In genomic region chr17:26611918-26612317, GRCm38 (mm10) we compare ENCODE assay signal across 13 mouse cellular contexts. TPM values are rescaled to one million over a fixed set of nuclear protein-coding genes. Genes with fewer than 3 reads are reported as not detected.
DNase-seq lines count a peak whose midpoint lies in the region; ATAC-seq and TF ChIP-seq lines count a peak whose summit lies in the region.
"Had no signal": no experiment of that assay in that cellular context is flagged by ENCODE, and none has a peak within 500 bp of the region (broad histone marks: within the 10 kb centered on the region; RNA-seq: fewer than 3 reads in every experiment).

No protein-coding gene starts in this region.

- H3K9me3 ChIP-seq in forebrain, postnatal 0 days (ENCODE audit: low read length), result no peaks in the 10 kb centered on the region
- no peaks in the 10 kb centered on the region for H3K9me3 ChIP-seq in forebrain, embryonic 12.5 days
- H3K9me3 ChIP-seq in hindbrain, embryonic 15.5 days, result no peaks in the 10 kb centered on the region
- no peaks in the 10 kb centered on the region for H3K9me3 ChIP-seq in hindbrain, embryonic 12.5 days (replicated peaks)
- H3K9me3 ChIP-seq in lung, postnatal 0 days (ENCODE audit: low read length), result no peaks in the 10 kb centered on the region
- H3K9me3 ChIP-seq in stomach, embryonic 16.5 days (replicated peaks; ENCODE audit: control insufficient read depth, low read length), result no peaks in the 10 kb centered on the region
- H3K9me3 ChIP-seq: forebrain, embryonic 13.5 days; limb, embryonic 13.5 days had no signal

- no peak for TF ChIP-seq EP300 in lung, postnatal 0 days (IDR thresholded peaks at IDR 0.05)

- H3K9ac ChIP-seq in forebrain, postnatal 0 days, result no peak overlapping the region
- H3K9ac ChIP-seq in forebrain, embryonic 12.5 days, result no peak overlapping the region
- no peak overlapping the region for H3K9ac ChIP-seq in hindbrain, embryonic 15.5 days
- no peak overlapping the region for H3K9ac ChIP-seq in hindbrain, embryonic 12.5 days
- H3K9ac ChIP-seq in lung, postnatal 0 days (replicated peaks; ENCODE audit: low read depth), result no peak overlapping the region
- no peak overlapping the region for H3K9ac ChIP-seq in stomach, embryonic 16.5 days (ENCODE audit: low read length)
- H3K9ac ChIP-seq: forebrain, embryonic 13.5 days; limb, embryonic 13.5 days had no signal

- ATAC-seq in forebrain, postnatal 0 days, result no peak
- ATAC-seq in forebrain, embryonic 12.5 days (ENCODE audit: low FRiP score), result no peak
- no peak for ATAC-seq in hindbrain, embryonic 15.5 days (ENCODE audit: low FRiP score, low read depth)
- ATAC-seq in hindbrain, embryonic 12.5 days (ENCODE audit: low FRiP score), result no peak
- no peak for ATAC-seq in lung, postnatal 0 days
- ATAC-seq in stomach, embryonic 16.5 days (ENCODE audit: insufficient read depth, low FRiP score), result no peak
- ATAC-seq: forebrain, embryonic 13.5 days had no signal

- peaks cover 58% of the 10 kb centered on the region for H3K36me3 ChIP-seq in forebrain, postnatal 0 days (ENCODE audit: insufficient read depth)
- peaks cover 76% of the 10 kb centered on the region for H3K36me3 ChIP-seq in forebrain, embryonic 12.5 days (replicated peaks)
- peaks cover 30% of the 10 kb centered on the region for H3K36me3 ChIP-seq in hindbrain, embryonic 15.5 days
- H3K36me3 ChIP-seq in hindbrain, embryonic 12.5 days, result peaks cover 62% of the 10 kb centered on the region
- 0 out of 2 replicates have a peak, but pooled peaks cover 9% of the 10 kb centered on the region for H3K36me3 ChIP-seq in lung, postnatal 0 days (ENCODE audit: insufficient read depth, low read length)
- H3K36me3 ChIP-seq in stomach, embryonic 16.5 days (ENCODE audit: control insufficient read depth, insufficient read depth, low read length), result 0 out of 2 replicates have a peak, but pooled peaks cover 4% of the 10 kb centered on the region

- 76% methylated on average over 4 of the region's 4 CpGs for WGBS in forebrain, postnatal 0 days
- WGBS in forebrain, embryonic 12.5 days, result 96% methylated on average over 4 of the region's 4 CpGs
- WGBS in hindbrain, embryonic 15.5 days, result 77% methylated on average over 4 of the region's 4 CpGs
- 91% methylated on average over 4 of the region's 4 CpGs for WGBS in hindbrain, embryonic 12.5 days
- WGBS in lung, postnatal 0 days, result 61% methylated on average over 4 of the region's 4 CpGs
- WGBS in stomach, embryonic 16.5 days, result 67% methylated on average over 4 of the region's 4 CpGs

- no peak for TF ChIP-seq CTCF in forebrain, postnatal 0 days (IDR thresholded peaks at IDR 0.05; ENCODE audit: low read depth)
- no peak for TF ChIP-seq CTCF in lung, postnatal 0 days (IDR thresholded peaks at IDR 0.05)

- no peaks in the 10 kb centered on the region for H3K27me3 ChIP-seq in forebrain, postnatal 0 days (ENCODE audit: insufficient read depth, low read length)
- no peaks in the 10 kb centered on the region for H3K27me3 ChIP-seq in forebrain, embryonic 12.5 days
- no peaks in the 10 kb centered on the region for H3K27me3 ChIP-seq in hindbrain, embryonic 15.5 days
- H3K27me3 ChIP-seq in hindbrain, embryonic 12.5 days, result no peaks in the 10 kb centered on the region
- no peaks in the 10 kb centered on the region for H3K27me3 ChIP-seq in lung, postnatal 0 days (replicated peaks; ENCODE audit: insufficient read depth, low read length)
- H3K27me3 ChIP-seq in stomach, embryonic 16.5 days (ENCODE audit: control insufficient read depth, insufficient read depth, low read length), result no peaks in the 10 kb centered on the region
- H3K27me3 ChIP-seq: forebrain, embryonic 13.5 days; limb, embryonic 13.5 days had no signal

- DNase-seq in forebrain, postnatal 0 days, result no peak
- DNase-seq in lung, postnatal 0 days (ENCODE audit: low spot score), result no peak
- DNase-seq in lung, postnatal 4 days, result no peak
- DNase-seq in left cerebral cortex, postnatal 10 days (ENCODE audit: extremely low spot score in 1 of 2, low spot score in 2 of 2), result no peak
- DNase-seq: gastrocnemius, postnatal 36 days; kidney, adult 8-10 months; right cerebral cortex, postnatal 25 days had no signal

- H3K4me2 ChIP-seq in forebrain, postnatal 0 days (ENCODE audit: low read depth), result no peak overlapping the region
- no peak overlapping the region for H3K4me2 ChIP-seq in forebrain, embryonic 12.5 days
- no peak overlapping the region for H3K4me2 ChIP-seq in hindbrain, embryonic 15.5 days
- no peak overlapping the region for H3K4me2 ChIP-seq in hindbrain, embryonic 12.5 days (replicated peaks)
- H3K4me2 ChIP-seq in lung, postnatal 0 days (replicated peaks; ENCODE audit: low read depth, low read length), result no peak overlapping the region
- no peak overlapping the region for H3K4me2 ChIP-seq in stomach, embryonic 16.5 days (ENCODE audit: low read depth, low read length)
- H3K4me2 ChIP-seq: forebrain, embryonic 13.5 days; limb, embryonic 13.5 days had no signal

- H3K4me3 ChIP-seq in forebrain, postnatal 0 days (ENCODE audit: low read depth, low read length), result no peak overlapping the region
- no peak overlapping the region for H3K4me3 ChIP-seq in forebrain, embryonic 12.5 days (replicated peaks)
- H3K4me3 ChIP-seq in hindbrain, embryonic 15.5 days, result no peak overlapping the region
- H3K4me3 ChIP-seq in hindbrain, embryonic 12.5 days, result no peak overlapping the region
- no peak overlapping the region for H3K4me3 ChIP-seq in lung, postnatal 0 days (ENCODE audit: low read depth, low read length)
- no peak overlapping the region for H3K4me3 ChIP-seq in stomach, embryonic 16.5 days (replicated peaks; ENCODE audit: low read length)
- H3K4me3 ChIP-seq: forebrain, embryonic 13.5 days; limb, embryonic 13.5 days had no signal

- no peaks in the 10 kb centered on the region for H3K4me1 ChIP-seq in forebrain, postnatal 0 days (ENCODE audit: insufficient read depth)
- H3K4me1 ChIP-seq in forebrain, embryonic 12.5 days, result no peaks in the 10 kb centered on the region
- 0 out of 2 replicates have a peak, but pooled peaks cover 6% of the 10 kb centered on the region for H3K4me1 ChIP-seq in hindbrain, embryonic 15.5 days (replicated peaks)
- no peaks in the 10 kb centered on the region for H3K4me1 ChIP-seq in hindbrain, embryonic 12.5 days
- peaks cover 22% of the 10 kb centered on the region for H3K4me1 ChIP-seq in lung, postnatal 0 days (ENCODE audit: insufficient read depth, low read depth, low read length)
- H3K4me1 ChIP-seq in stomach, embryonic 16.5 days (ENCODE audit: control insufficient read depth, insufficient read depth, low read length), result peaks cover 13% of the 10 kb centered on the region
- H3K4me1 ChIP-seq: forebrain, embryonic 13.5 days had no signal

- intact Hi-C loops in left cerebral cortex, postnatal 10 days (cut with DNase I), result no loop called here

- H3K27ac ChIP-seq in forebrain, postnatal 0 days (ENCODE audit: low read depth, low read length), result peak overlapping the region; percentile 29; the same call in 1 of the 2 replicates
- H3K27ac ChIP-seq in forebrain, embryonic 12.5 days, result no peak overlapping the region
- H3K27ac ChIP-seq in hindbrain, embryonic 15.5 days (replicated peaks), result peak overlapping the region; percentile 25
- no peak overlapping the region for H3K27ac ChIP-seq in hindbrain, embryonic 12.5 days
- peak overlapping the region; percentile 80 for H3K27ac ChIP-seq in lung, postnatal 0 days (ENCODE audit: low read length)
- peak overlapping the region; percentile 81 for H3K27ac ChIP-seq in stomach, embryonic 16.5 days (ENCODE audit: low read length)
- H3K27ac ChIP-seq: forebrain, embryonic 13.5 days; limb, embryonic 13.5 days had no signal

RNA-seq across cellular contexts. Expression of gene Dusp1, which starts 50.0 kb away (rescaled TPM):
- total RNA-seq in forebrain, postnatal 0 days (2014; rRNA removed), result 32.7 and 41.0 TPM in 2 replicates
- 36.0 and 38.5 TPM in 2 replicates for polyA plus RNA-seq in forebrain, postnatal 0 days (2015; fragmentation: Nextera tagmentation; extraction: Ambion mirVana)
- polyA plus RNA-seq in forebrain, embryonic 12.5 days (2016; fragmentation: Nextera tagmentation; extraction: Ambion mirVana), result 39.8 and 47.2 TPM in 2 replicates
- 27.7 and 34.6 TPM in 2 replicates for polyA plus RNA-seq in hindbrain, embryonic 15.5 days (2015; fragmentation: Nextera tagmentation; extraction: Ambion mirVana)
- 33.0 and 38.5 TPM in 2 replicates for polyA plus RNA-seq in hindbrain, embryonic 12.5 days (2016; fragmentation: Nextera tagmentation; extraction: Ambion mirVana)
- polyA plus RNA-seq in lung, postnatal 0 days (2015; fragmentation: Nextera tagmentation; extraction: Ambion mirVana), result 68.4 and 79.3 TPM in 2 replicates
- polyA plus RNA-seq in stomach, embryonic 16.5 days (2015; fragmentation: Nextera tagmentation; extraction: Ambion mirVana), result 18.3 and 20.4 TPM in 2 replicates
- total RNA-seq in left cerebral cortex, postnatal 10 days (2021), result 10 to 100 TPM; 23.2 TPM

RNA-seq across cellular contexts. Expression of gene Ergic1, which starts 50.6 kb away (rescaled TPM):
- total RNA-seq in forebrain, postnatal 0 days (2014; rRNA removed), result 137 and 186 TPM in 2 replicates
- 103 and 106 TPM in 2 replicates for polyA plus RNA-seq in forebrain, postnatal 0 days (2015; fragmentation: Nextera tagmentation; extraction: Ambion mirVana)
- polyA plus RNA-seq in forebrain, embryonic 12.5 days (2016; fragmentation: Nextera tagmentation; extraction: Ambion mirVana), result 99.9 and 105 TPM in 2 replicates
- 91.3 and 97.3 TPM in 2 replicates for polyA plus RNA-seq in hindbrain, embryonic 15.5 days (2015; fragmentation: Nextera tagmentation; extraction: Ambion mirVana)
- polyA plus RNA-seq in hindbrain, embryonic 12.5 days (2016; fragmentation: Nextera tagmentation; extraction: Ambion mirVana), result 85.3 and 90.3 TPM in 2 replicates
- 47.9 and 50.6 TPM in 2 replicates for polyA plus RNA-seq in lung, postnatal 0 days (2015; fragmentation: Nextera tagmentation; extraction: Ambion mirVana)
- polyA plus RNA-seq in stomach, embryonic 16.5 days (2015; fragmentation: Nextera tagmentation; extraction: Ambion mirVana), result 111 and 116 TPM in 2 replicates
- total RNA-seq in left cerebral cortex, postnatal 10 days (2021), result 100 to 1,000 TPM; 170 to 171 TPM

RNA-seq across cellular contexts. Expression of gene Atp6v0e, which starts 51.1 kb away (rescaled TPM):
- 60.2 and 71.9 TPM in 2 replicates for total RNA-seq in forebrain, postnatal 0 days (2014; rRNA removed)
- polyA plus RNA-seq in forebrain, postnatal 0 days (2015; fragmentation: Nextera tagmentation; extraction: Ambion mirVana), result 106 and 139 TPM in 2 replicates
- polyA plus RNA-seq in forebrain, embryonic 12.5 days (2016; fragmentation: Nextera tagmentation; extraction: Ambion mirVana), result 94.5 and 104 TPM in 2 replicates
- 95.2 and 104 TPM in 2 replicates for polyA plus RNA-seq in hindbrain, embryonic 15.5 days (2015; fragmentation: Nextera tagmentation; extraction: Ambion mirVana)
- polyA plus RNA-seq in hindbrain, embryonic 12.5 days (2016; fragmentation: Nextera tagmentation; extraction: Ambion mirVana), result 108 and 111 TPM in 2 replicates
- 330 and 382 TPM in 2 replicates for polyA plus RNA-seq in lung, postnatal 0 days (2015; fragmentation: Nextera tagmentation; extraction: Ambion mirVana)
- 231 and 249 TPM in 2 replicates for polyA plus RNA-seq in stomach, embryonic 16.5 days (2015; fragmentation: Nextera tagmentation; extraction: Ambion mirVana)
- total RNA-seq in left cerebral cortex, postnatal 10 days (2021), result 10 to 100 TPM; 31.3 to 34.7 TPM

Comparison
In these comparisons a context has a peak if more than half of its experiments do, and no peak if none do; other contexts are left out.
1. H3K27ac ChIP-seq: peak in forebrain, postnatal 0 days (single experiment), hindbrain, embryonic 15.5 days (single experiment), lung, postnatal 0 days (single experiment) and stomach, embryonic 16.5 days (single experiment); none in forebrain, embryonic 12.5 days (single experiment) and hindbrain, embryonic 12.5 days (single experiment).